17 mouse cellular contexts compared by ENCODE assay signal in the genomic region with DNA sequence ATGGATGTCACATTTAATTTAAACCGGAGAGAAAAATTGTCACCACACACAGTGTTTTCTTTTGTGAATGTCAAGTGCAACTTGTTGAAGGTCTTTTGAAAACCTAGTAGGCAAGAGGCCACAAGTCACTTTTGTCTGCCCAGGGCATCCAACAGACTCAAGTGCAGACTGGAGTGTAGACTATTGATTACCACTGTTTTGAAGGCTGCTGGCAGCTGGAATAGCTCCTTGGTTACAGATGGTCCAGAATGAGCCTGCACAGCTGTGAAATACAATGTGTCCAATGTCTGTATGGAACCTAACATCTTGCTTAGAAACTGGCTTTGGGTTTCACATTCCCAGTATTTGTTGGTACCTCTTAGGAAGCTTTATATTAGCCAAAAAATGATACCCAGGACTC.
"Had no signal": no experiment of that assay in that cellular context is flagged by ENCODE, and none has a peak within 500 bp of the region (broad histone marks: within the 10 kb centered on the region; RNA-seq: fewer than 3 reads in every experiment).

No protein-coding gene starts in this region.

- H3K9me3 ChIP-seq: limb, embryonic 15.5 days; liver, embryonic 12.5 days; megakaryocyte, embryonic 14.5 days; neural tube, embryonic 13.5 days had no signal

- DNase-seq: kidney, adult 2 months; kidney, postnatal 36 days; layer of hippocampus, adult 9-11 months; layer of hippocampus, postnatal 36 days; lung, embryonic 14.5 days; lung, postnatal 10 days; lung, postnatal 4 days; midbrain, embryonic 14.5 days; retina, postnatal 1 day; right cerebral cortex, postnatal 25 days; thymus, postnatal 36 days had no signal

- H3K36me3 ChIP-seq: limb, embryonic 15.5 days; liver, embryonic 12.5 days; neural tube, embryonic 13.5 days had no signal

- ATAC-seq: intestine, embryonic 16.5 days; liver, embryonic 12.5 days had no signal

- H3K9ac ChIP-seq: limb, embryonic 15.5 days; liver, embryonic 12.5 days; lung, embryonic 14.5 days; neural tube, embryonic 13.5 days had no signal

- H3K4me1 ChIP-seq: limb, embryonic 15.5 days; liver, embryonic 12.5 days; megakaryocyte, embryonic 14.5 days had no signal

- H3K27me3 ChIP-seq: limb, embryonic 15.5 days; liver, embryonic 12.5 days; megakaryocyte, embryonic 14.5 days; neural tube, embryonic 13.5 days had no signal

- H3K4me2 ChIP-seq: limb, embryonic 15.5 days; liver, embryonic 12.5 days; lung, embryonic 14.5 days; neural tube, embryonic 13.5 days had no signal

- H3K27ac ChIP-seq: kidney, postnatal 0 days; limb, embryonic 15.5 days; liver, embryonic 12.5 days; neural tube, embryonic 13.5 days had no signal

- H3K4me3 ChIP-seq: limb, embryonic 15.5 days; liver, embryonic 12.5 days; megakaryocyte, embryonic 14.5 days; neural tube, embryonic 13.5 days had no signal
